Mouse (Mus musculus) heart, adult 2 months (tissue): Measurements from ENCODE around the gene Pum3. TPM values are rescaled to one million over a fixed set of nuclear protein-coding genes. Genes with fewer than 3 reads are reported as not detected.
"Not testable (repeated sequence)": the region's sequence is repeated elsewhere in the genome, so short reads cannot be mapped to it uniquely, and the experiment has no call there.

ENCODE experiments used
- DNase-seq, 2 experiments: peaks; one replicate each; pipeline ENCODE4 v3.0.0; 2021
- H3K27ac ChIP-seq: fragments of 200-600 bp; 2 replicates; pipeline ENCODE4 v1.8.1; 2022
- H3K27me3 ChIP-seq: fragments of 200-500 bp; 2 replicates; pipeline ENCODE4 v1.6.1; 2012; ENCODE audit warnings: mild to moderate bottlenecking, low read length, inconsistent platforms, mixed read lengths; ENCODE audit not compliant: control insufficient read depth, insufficient read depth
- H3K36me3 ChIP-seq: fragments of 200-500 bp; 2 replicates; pipeline ENCODE4 v1.6.1; 2012; ENCODE audit warnings: low read length, inconsistent platforms; ENCODE audit not compliant: control insufficient read depth, insufficient read depth
- H3K4me1 ChIP-seq: fragments of 200-500 bp; 2 replicates; pipeline ENCODE4 v1.6.1; 2011; ENCODE audit warnings: low read length; ENCODE audit not compliant: control insufficient read depth, insufficient read depth
- H3K4me3 ChIP-seq: fragments of 200-600 bp; 2 replicates; pipeline ENCODE4 v1.8.1; 2022
- H3K79me2 ChIP-seq: fragments of 200-500 bp; replicated peaks from 2 replicates; pipeline ENCODE4 v1.6.1; 2012; ENCODE audit warnings: mild to moderate bottlenecking, inconsistent platforms, low read length, moderate library complexity, mixed read lengths; ENCODE audit not compliant: control insufficient read depth, insufficient read depth
- H3K9ac ChIP-seq: fragments of 200-500 bp; 2 replicates; pipeline ENCODE4 v1.6.1; 2012; ENCODE audit warnings: low read depth, mild to moderate bottlenecking, control low read depth, inconsistent platforms, low read length, mixed read lengths
- CTCF ChIP-seq: fragments of 200-600 bp; IDR thresholded peaks from 2 replicates; pipeline ENCODE4 v1.8.1; 2022; ENCODE audit warnings: antibody characterized with exemption, mild to moderate bottlenecking, moderate library complexity
- EP300 ChIP-seq: fragments of 200-500 bp; IDR thresholded peaks from 2 replicates; pipeline ENCODE4 v1.6.1; 2011; ENCODE audit warnings: low read depth, low read length, control low read depth; ENCODE audit not compliant: insufficient read depth
- POLR2A ChIP-seq: fragments of 200-500 bp; IDR thresholded peaks from 2 replicates; pipeline ENCODE4 v1.6.1; 2011; ENCODE audit warnings: mild to moderate bottlenecking, low read depth, low read length, control low read depth; ENCODE audit not compliant: insufficient read depth
- WGBS: fragments of 180-500 bp; shearing (Covaris S2); methylation state at CpG from one replicate; pipeline ENCODE4 v1.1.7; 2018; 5-methylcytosine and 5-hydroxymethylcytosine counted together
- intact Hi-C: fragments of 180-260 bp; cut with DNase I; formaldehyde crosslinking; loops from one replicate; pipeline ENCODE4 v1.15.1; 2025
- polyA plus RNA-seq: library from polyadenylated mRNA; depleted of rRNA; stranded (reverse); fragments of >200 nt; gene quantifications from 2 replicates; pipeline ENCODE4 v1.2.3, GENCODE M21; 2012
- total RNA-seq, 2 experiments: library from RNA; stranded (reverse); gene quantifications; 2 replicates each; pipeline ENCODE4 v1.2.3; 2021

Gene Pum3
- total and polyA plus RNA-seq, 3 experiments, result 22.7 to 33.7 (median 30.9) TPM

GRCm38 (mm10) chr19:27392431-27392830 lies 37.2 kb downstream of the Pum3 start:
- intact Hi-C loops, result no loop called here
- no peaks in the 10 kb centered on the region for H3K4me1 ChIP-seq
- no peak for DNase-seq
- no peak overlapping the region for H3K9ac ChIP-seq
- no peaks in the 10 kb centered on the region for H3K36me3 ChIP-seq
- H3K27me3 ChIP-seq, result no peaks in the 10 kb centered on the region
- H3K79me2 ChIP-seq, result no peaks in the 10 kb centered on the region
- H3K4me3 ChIP-seq, result no peak overlapping the region
- 84% methylated on average over 2 of the region's 2 CpGs for WGBS
- TF ChIP-seq CTCF (no peak), POLR2A (no peak), EP300 (no peak)
- H3K27ac ChIP-seq, result no peak overlapping the region

- Histone ChIP-seq H3K79me2 (no peaks in the 10 kb centered on the region), H3K9ac (no peak overlapping the region), H3K4me3 (no peak overlapping the region), H3K36me3 (no peaks in the 10 kb centered on the region; the same call in 1 of the 2 replicates), H3K4me1 (no peaks in the 10 kb centered on the region), H3K27me3 (no peaks in the 10 kb centered on the region), H3K27ac (no peak overlapping the region)
- no peak for TF ChIP-seq POLR2A
- no peak for DNase-seq
- intact Hi-C loops, result no loop called here
- 94% methylated on average over 2 of the region's 2 CpGs for WGBS
Observed at GRCm38 (mm10) chr19:27391344-27391743, 38.3 kb downstream of the Pum3 start.

- H3K36me3 ChIP-seq, H3K4me3 ChIP-seq, H3K27ac ChIP-seq, H3K27me3 ChIP-seq, DNase-seq, H3K9ac ChIP-seq, H3K79me2 ChIP-seq, H3K4me1 ChIP-seq, intact Hi-C loops: not testable (repeated sequence)
- WGBS, result 93% methylated on average over 4 of the region's 4 CpGs
Observed at GRCm38 (mm10) chr19:27389566-27389965, 40.1 kb downstream of the Pum3 start.

GRCm38 (mm10) chr19:27385304-27385703 lies 44.3 kb downstream of the Pum3 start:
- no peaks in the 10 kb centered on the region; the same call in 1 of the 2 replicates for H3K36me3 ChIP-seq

GRCm38 (mm10) chr19:27383266-27383665 lies 46.4 kb downstream of the Pum3 start:
- intact Hi-C loops, result no loop called here
- Histone ChIP-seq H3K79me2 (no peaks in the 10 kb centered on the region), H3K27me3 (no peaks in the 10 kb centered on the region), H3K4me1 (no peaks in the 10 kb centered on the region), H3K27ac (no peak overlapping the region), H3K4me3 (no peak overlapping the region), H3K36me3 (no peaks in the 10 kb centered on the region; the same call in 1 of the 2 replicates), H3K9ac (no peak overlapping the region)
- no peak for DNase-seq
- TF ChIP-seq EP300 (no peak), CTCF (no peak), POLR2A (no peak)
- WGBS, result 92% methylated on average over 5 of the region's 5 CpGs

More at GRCm38 (mm10) chr19:27385304-27385703, 44.3 kb downstream of the Pum3 start:
- intact Hi-C loops, result no loop called here
- no peak for DNase-seq
- Histone ChIP-seq H3K4me3 (no peak overlapping the region), H3K4me1 (no peaks in the 10 kb centered on the region), H3K79me2 (no peaks in the 10 kb centered on the region), H3K9ac (no peak overlapping the region), H3K27ac (no peak overlapping the region), H3K27me3 (no peaks in the 10 kb centered on the region)
- no peak for TF ChIP-seq CTCF

- intact Hi-C loops, result no loop called here
- Histone ChIP-seq H3K4me1 (no peaks in the 10 kb centered on the region), H3K79me2 (no peaks in the 10 kb centered on the region), H3K27ac (no peak overlapping the region), H3K4me3 (no peak overlapping the region), H3K27me3 (no peaks in the 10 kb centered on the region), H3K36me3 (no peaks in the 10 kb centered on the region; the same call in 1 of the 2 replicates), H3K9ac (no peak overlapping the region)
- 49% methylated on average over 1 of the region's 1 CpGs for WGBS
- no peak for DNase-seq
- TF ChIP-seq CTCF (no peak), POLR2A (no peak)
Observed at GRCm38 (mm10) chr19:27382131-27382530, 47.5 kb downstream of the Pum3 start.
